Mouse (Mus musculus) cerebellum, adult 9-10 months (tissue): ENCODE measurements around the gene Camkmt.

Experiments
- DNase-seq: peaks from one replicate; pipeline ENCODE4 v3.0.0; 2022

Camkmt gene

DNA sequence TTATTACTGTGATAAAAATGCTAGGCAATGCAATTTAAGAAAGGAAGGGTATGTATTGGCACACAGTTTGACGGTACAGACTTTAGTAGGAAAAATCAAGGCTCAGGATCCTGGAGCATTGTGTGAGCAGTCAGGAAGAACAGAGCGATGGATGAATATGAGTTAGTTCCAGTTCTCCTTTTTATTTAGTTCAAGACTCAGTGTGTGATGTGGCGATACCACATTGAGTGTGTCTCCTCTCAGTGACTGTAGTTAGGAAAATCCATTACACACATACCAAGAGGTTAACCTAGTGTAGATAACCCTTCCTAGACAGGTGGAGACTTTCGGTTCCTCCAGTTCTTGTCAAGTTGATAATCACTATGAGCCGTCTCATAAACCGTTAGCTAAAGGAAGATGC lies 1.4 kb downstream of the Camkmt start:
- DNase-seq, result no peak

GRCm38 (mm10) chr17:85096396-85096795 lies 6.0 kb downstream of the Camkmt start:
- no peak for DNase-seq

DNA sequence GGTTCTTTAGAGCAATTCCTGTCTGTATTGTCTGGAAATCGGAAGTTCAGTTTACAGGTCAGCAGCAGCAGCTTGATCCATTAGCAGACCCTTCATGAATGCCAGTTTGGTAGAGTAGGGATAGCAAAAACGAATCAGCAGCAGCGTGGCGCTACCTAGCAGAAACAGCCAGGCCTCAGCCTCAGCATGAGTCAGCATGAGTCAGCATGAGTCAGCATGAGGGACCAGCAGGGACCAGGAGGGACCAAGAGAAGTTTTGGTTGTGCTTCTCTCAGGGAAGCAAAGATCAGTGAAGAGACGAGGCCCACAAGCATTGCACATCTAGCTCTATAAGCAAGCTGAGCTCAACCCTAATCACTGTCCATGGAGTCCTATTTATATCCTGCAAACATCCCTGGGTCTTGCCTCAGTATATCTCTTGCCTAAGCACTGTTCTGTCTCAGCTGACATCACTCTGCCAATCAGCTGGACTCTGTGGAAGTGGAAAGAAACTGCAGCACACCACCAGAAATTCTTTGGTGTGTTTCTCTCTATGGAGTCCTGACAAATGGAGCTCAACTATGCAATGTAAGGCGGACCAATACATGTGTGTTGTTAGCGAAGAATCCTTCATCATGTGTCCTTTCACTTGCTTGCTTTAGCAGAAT lies 8.4 kb downstream of the Camkmt start:
- DNase-seq, result no peak

GRCm38 (mm10) chr17:85100232-85100631 lies 9.9 kb downstream of the Camkmt start:
- no peak for DNase-seq

- DNase-seq, result no peak
These were observed 11.4 kb downstream of the Camkmt start for GRCm38 (mm10) chr17:85101751-85102150.

DNA sequence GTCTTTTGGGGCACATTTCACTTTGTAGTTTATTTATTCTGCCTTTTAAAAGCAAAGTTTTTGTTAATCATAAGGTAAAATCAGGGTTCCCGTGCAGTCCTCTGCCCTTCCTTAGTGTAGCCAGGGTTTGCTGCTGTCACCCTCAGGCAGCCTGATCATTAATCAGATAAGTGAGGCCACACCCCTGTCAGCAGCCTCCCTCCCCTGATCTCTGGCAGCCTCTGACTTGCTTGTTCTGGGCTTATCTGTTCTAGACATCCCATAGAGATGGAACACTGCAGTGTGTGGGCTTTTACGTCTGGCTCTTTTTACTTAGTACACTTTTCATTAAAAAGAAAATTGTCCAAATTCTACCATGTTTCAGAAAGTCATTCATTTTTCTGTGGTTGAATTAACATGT lies 13.0 kb downstream of the Camkmt start:
- DNase-seq, result no peak

DNA sequence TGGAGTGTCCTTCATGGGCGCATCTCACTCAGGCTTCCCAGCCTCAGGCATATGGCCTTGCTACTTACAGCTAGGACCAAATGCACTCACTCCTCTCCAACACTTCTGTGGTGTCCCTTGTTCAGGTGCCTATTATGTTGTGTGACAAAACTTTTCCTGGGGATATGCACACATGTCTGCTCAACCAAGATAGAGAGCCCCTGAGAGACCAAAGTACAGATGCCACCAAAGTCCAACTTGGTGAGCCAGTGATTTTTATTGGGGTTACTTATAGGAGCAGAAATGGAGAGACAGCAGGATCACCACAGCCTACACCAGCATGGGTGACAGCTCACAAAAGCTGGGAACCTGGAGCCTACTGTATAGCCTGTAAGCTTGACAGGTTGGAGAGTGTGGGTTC lies 20.3 kb downstream of the Camkmt start:
- no peak for DNase-seq

DNA sequence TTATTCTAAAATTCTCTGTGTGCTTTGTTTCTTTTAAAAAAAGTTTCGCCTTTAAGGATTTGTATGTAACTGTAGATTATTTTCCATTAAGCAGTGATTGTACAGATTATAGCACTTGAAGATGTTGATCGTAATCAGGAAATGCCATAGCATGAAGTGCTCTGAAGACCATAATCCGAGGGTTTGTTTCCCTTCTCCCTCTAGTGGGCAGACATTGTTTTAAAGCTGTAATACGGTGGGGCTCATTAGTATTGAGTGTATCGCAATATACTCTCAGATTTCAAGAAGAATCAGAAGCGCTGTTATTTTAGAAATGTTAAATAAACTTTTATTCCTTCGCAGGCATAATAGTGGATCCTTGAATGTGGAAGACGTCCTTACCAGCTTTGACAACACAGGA lies 23.1 kb downstream of the Camkmt start:
- no peak for DNase-seq

DNA sequence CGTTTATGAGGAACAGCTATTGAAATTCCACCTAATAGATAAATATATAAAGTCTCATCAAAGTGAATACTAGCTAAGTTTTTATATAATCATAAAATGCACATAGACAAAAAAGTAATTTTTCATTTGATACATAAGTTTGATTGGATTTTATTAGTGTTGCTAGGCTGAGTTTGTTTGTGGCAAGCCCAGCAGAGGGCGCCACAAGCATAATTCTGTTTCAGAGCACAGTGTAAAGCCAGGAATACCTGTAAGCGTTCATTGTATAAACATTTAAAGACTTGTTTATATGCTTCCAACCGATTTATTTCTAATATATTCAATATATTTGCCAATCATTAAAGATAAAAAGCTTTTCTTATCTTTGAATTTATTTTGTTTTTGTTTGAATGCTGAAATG lies 26.3 kb downstream of the Camkmt start:
- DNase-seq, result peak; percentile 61

GRCm38 (mm10) chr17:85138393-85138792 lies 48.0 kb downstream of the Camkmt start:
- DNase-seq, result no peak

DNA sequence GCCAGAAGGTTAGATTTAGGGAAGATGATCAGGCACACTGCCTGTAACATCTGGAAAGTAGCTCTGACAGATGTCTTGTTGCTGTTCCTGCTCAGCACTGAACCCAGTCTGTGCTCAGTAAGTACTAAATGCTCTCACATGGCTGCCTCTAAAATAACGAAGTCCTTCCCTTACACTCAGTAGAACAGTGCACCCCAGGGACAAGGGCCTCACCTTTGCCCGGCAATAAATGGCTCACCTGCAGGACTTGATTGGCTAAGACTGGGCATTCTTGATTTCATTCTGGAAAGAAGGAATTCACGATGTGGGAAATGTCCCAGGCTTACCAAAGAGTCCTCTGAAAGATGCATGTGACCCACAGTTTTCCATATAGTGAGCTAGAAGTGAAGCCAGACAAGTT lies 51.3 kb downstream of the Camkmt start:
- DNase-seq, result no peak

GRCm38 (mm10) chr17:85142495-85143111 lies 52.3 kb downstream of the Camkmt start:
- no peak for DNase-seq

- no peak for DNase-seq
These were observed 53.8 kb downstream of the Camkmt start for GRCm38 (mm10) chr17:85144141-85144540.

GRCm38 (mm10) chr17:85148348-85148747 lies 58.0 kb downstream of the Camkmt start:
- no peak for DNase-seq

DNA sequence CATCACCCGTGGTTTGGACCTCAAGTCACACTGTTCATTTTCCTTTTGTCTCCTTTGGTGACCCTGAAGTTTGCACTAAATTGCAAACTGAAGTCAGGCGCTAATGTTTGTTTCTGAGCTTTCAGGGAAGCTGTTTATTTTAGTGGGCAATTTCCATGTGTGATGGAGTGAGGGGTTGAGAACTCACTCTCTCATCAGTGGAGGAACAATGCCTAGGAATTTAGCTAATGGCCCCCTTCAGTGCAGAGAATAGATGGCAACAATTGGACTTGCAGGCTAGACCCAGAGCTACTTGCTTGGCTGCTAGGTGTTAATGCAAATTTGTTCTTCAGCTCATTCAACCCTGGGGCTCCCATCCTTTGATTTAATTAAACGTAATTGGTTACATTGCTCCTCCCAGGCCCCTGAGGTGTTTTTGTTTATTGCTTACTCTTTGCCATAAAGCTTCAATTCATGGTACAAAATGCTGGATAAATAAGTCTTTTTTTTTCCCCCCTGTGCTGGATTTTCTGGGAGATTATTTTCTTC lies 58.9 kb downstream of the Camkmt start:
- no peak for DNase-seq

DNA sequence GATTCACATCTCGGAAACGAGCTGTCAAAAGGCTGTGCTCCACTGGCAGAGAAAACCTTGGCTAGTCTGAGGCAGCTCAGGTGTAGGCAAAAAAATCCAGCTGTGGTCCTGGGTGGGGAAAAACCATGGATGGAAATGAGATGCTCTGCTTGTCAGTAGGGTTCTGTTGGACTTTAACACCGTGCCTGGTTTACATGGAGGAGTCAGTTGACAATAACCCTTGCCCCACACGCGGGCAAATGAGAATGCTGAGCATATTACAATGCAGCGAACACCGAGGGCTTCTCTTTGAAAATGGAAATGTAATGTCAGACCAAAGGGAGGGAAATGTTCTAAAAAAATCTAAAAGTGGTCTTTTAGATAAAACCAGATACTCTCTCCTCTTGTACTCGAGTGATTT lies 60.9 kb downstream of the Camkmt start:
- DNase-seq, result no peak

DNA sequence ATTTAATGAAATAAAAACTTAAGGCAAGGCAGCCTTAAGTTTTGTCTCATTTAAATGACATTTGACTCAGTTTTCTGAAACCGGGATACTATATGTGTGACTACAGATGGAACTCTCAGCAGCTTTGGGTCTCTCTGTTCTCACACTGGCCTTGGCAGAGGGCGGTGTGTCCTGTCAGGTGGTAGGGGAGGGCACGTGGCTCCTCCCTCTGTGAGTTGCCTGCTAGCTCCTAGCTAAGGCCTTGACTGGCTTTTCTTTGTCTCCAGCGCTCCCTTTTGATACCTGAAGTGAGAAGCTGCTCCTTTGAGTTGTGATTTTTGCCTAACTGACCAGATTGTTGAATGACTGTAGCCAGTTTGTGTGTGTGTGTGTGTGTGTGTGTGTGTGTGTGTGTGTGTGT lies 67.8 kb downstream of the Camkmt start:
- DNase-seq, result no peak

DNA sequence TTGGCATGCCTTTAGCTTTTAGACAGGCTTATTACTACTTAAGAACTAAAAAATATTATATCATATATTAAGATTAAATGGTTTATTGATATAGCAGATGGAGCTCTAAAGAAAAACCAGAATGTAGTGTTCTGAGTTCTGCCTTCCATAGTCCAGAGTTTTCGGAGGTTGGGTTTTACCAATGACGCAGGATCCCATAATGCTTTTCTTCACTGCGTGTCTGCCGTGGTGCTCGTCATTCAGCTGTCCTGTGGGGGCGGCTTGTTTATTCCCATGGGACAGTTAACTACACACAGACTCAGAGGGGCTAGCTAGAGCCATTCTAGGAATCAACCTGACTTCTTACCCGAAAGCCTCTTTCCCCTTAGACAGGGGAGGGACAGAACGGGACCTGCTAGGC lies 69.2 kb downstream of the Camkmt start:
- no peak for DNase-seq

- no peak for DNase-seq
These were observed 70.4 kb downstream of the Camkmt start for GRCm38 (mm10) chr17:85160786-85161185.

DNA sequence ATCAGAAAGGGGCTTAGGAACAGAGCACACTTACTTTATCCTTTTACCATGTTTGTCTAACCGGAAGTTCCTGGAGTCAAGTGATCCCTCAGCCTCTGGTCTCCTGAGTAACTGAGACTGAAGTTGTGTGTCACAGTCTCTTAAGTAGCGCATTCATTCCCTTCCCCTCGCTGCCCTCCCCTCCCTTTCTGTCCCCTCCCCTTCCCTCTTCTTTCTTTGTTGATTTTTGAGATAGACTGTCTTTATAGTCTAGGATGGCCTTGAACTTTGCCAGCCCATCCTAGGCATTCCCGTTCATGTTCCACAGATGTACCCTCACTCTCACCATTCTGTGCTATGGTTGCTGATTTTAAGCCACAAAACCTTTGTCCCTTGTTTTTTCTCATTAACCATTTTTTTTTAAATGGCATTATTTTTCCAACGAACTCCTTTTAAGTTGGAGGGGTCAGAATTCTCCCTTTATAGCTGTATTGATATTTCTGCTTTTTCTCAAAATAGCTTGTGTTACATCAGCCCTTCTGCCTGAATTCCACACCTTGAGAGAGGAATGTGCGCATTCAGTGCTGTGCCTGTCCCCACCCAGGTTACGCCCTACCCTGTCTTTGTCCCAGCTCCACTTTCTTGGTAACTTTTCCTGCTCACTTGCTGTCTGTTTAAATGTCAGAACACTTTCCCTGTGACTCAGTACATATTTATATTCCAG lies 72.4 kb downstream of the Camkmt start:
- no peak for DNase-seq

GRCm38 (mm10) chr17:85163272-85163610 lies 72.9 kb downstream of the Camkmt start:
- DNase-seq, result no peak

DNA sequence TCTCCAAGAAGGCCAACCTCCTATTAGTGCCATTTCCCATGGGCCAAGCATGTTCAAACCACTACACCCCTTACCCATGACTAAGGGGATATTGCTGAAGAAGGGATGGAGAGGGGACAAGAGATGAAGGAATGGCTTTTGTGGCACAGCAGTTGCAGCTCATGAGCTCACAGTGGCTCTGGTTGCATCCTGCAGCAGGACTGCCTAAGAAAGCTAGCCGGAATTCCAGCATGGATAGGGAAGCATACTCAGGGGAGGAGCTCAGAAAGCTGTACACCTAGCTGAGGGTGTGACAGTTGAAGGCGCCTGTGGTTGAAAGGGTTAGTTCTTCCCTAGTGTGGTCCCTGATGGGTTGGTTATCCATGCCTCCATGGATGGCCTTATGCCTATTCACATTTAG lies 78.4 kb downstream of the Camkmt start:
- DNase-seq, result no peak

DNA sequence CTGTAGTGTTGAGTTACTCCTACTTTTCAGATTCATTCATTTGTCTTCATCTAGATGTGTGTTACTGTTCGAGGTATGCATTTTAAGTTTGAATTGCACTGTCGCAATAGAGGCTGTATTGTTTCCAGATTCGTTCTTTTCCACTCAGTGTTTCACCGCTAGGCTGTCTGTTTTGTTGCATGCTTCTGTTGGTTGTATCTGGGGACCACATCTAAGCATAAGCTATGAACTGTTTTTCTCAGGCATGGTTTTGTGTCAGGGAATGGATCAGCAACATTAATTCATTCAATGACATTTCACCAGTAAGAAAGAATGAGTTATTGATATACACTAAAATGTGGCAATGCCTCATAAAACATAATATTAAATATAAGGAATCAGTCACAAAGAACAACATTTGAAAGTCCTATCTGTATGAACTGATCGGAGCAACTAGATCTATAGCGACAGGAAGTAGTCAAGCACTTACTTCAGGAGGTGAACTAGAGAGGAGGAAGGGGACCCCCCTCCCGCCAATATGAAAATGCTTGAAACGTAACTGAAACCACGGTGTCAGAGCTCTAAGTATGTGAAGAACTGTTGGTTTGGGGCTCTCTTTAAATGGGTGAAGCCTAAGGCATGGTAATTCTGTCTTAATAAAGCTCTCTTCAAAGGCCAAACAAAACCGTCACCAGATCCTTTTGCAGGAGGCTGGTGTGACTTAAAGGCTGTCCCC lies 80.3 kb downstream of the Camkmt start:
- DNase-seq, result no peak

DNA sequence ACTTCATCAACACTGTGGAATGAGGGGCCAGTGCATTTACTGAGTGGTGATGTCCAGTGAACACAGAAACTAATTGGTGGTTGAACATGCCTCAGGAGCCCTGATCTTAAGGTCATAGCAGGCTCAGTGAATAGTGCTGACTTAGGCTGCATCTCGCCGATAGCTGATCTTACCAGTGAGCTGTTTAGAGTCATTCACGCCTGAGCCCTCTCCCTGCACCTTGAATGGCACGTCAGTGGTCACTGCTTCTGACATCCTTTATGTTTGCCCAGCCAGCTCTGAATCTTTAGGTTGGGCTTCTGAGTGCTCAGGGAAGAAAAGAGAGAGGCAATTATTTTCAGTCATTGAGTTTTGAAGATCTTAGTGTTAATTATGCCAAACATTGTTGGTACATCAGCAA lies 81.6 kb downstream of the Camkmt start:
- DNase-seq, result no peak
